In the genomic region with DNA sequence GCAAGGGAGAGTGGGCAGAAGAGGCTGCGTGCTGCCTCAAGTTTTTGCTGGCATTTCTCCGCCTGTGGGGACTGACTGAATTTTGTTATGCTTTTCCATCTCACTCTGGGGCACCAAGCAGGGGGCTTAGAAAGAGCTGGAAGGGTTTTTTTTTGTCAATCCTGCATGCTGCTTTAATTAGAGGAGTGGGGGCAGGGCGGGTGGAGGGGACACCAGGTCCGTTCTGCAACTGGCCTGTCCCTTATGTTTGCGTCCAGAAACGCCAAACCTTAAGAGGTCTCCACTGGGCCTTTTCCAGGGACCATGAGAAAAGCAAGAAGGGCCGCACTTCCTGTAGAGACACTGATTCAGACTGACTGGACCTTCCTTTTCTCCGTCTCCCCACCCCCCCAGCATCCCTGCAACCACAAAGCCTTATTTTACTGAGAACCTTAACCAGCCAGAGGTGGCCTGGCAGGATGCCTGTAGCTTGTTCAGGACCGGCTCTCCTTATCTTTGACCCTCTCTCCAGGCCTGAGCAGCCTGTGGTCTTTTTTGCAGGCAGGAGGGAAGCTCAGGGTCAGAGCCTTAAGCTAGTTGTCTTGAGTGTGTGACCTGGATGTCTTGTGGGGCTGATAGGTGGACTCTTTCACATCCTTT, we compare ENCODE assay signal across 8 mouse cellular contexts. TPM values are rescaled to one million over a fixed set of nuclear protein-coding genes. Genes with fewer than 3 reads are reported as not detected.
A peak's percentile ranks its signal among the peaks of the same experiment; 100 is the strongest.
DNase-seq lines count a peak whose midpoint lies in the region; ATAC-seq lines count a peak whose summit lies in the region.

No protein-coding gene starts in this region.

- DNase-seq in kidney, adult 8-10 months: no peak
- peak; percentile 56 for DNase-seq in embryonic facial prominence, embryonic 11.5 days (ENCODE audit: low spot score)
- DNase-seq in hindbrain, embryonic 11.5 days (ENCODE audit: low spot score): no peak
- no peak for DNase-seq in midbrain, embryonic 10.5 days (ENCODE audit: low spot score)
- DNase-seq in right cerebral cortex, postnatal 4 days: no peak
- DNase-seq in frontal cortex, postnatal 10 days (ENCODE audit: low spot score in 2 of 2): no peak
- no peak for DNase-seq in frontal cortex, postnatal 25 days (ENCODE audit: low spot score in 2 of 2)

- H3K4me1 ChIP-seq in kidney, embryonic 14.5 days (ENCODE audit: control insufficient read depth, insufficient read depth, low read length): peaks cover 40% of the 10 kb centered on the region
- peaks cover 18% of the 10 kb centered on the region for H3K4me1 ChIP-seq in embryonic facial prominence, embryonic 11.5 days (ENCODE audit: control insufficient read depth, insufficient read depth, low read length)
- H3K4me1 ChIP-seq in hindbrain, embryonic 11.5 days (replicated peaks; ENCODE audit: control insufficient read depth, insufficient read depth, low read length): peaks cover 25% of the 10 kb centered on the region
- peaks cover 68% of the 10 kb centered on the region for H3K4me1 ChIP-seq in midbrain, embryonic 10.5 days

- H3K9ac ChIP-seq in kidney, embryonic 14.5 days (ENCODE audit: low read depth, low read length): peak overlapping the region; percentile 99
- peak overlapping the region; percentile 100 for H3K9ac ChIP-seq in embryonic facial prominence, embryonic 11.5 days (replicated peaks; ENCODE audit: low read length)
- H3K9ac ChIP-seq in hindbrain, embryonic 11.5 days (ENCODE audit: low read depth, low read length): peak overlapping the region; percentile 100

- peaks cover 46% of the 10 kb centered on the region for H3K36me3 ChIP-seq in kidney, embryonic 14.5 days (ENCODE audit: control insufficient read depth, insufficient read depth, low read length)
- peaks cover 19% of the 10 kb centered on the region for H3K36me3 ChIP-seq in embryonic facial prominence, embryonic 11.5 days (replicated peaks; ENCODE audit: control insufficient read depth, insufficient read depth, low read depth, low read length)
- H3K36me3 ChIP-seq in hindbrain, embryonic 11.5 days (ENCODE audit: control insufficient read depth, insufficient read depth, low read length): peaks cover 14% of the 10 kb centered on the region
- H3K36me3 ChIP-seq in midbrain, embryonic 10.5 days: peaks cover 57% of the 10 kb centered on the region

- no peaks in the 10 kb centered on the region for H3K27me3 ChIP-seq in kidney, embryonic 14.5 days (ENCODE audit: control insufficient read depth, insufficient read depth, low read length)
- H3K27me3 ChIP-seq in embryonic facial prominence, embryonic 11.5 days (ENCODE audit: control insufficient read depth, insufficient read depth, low read length): no peaks in the 10 kb centered on the region
- H3K27me3 ChIP-seq in hindbrain, embryonic 11.5 days (ENCODE audit: control insufficient read depth, insufficient read depth, low read length): no peaks in the 10 kb centered on the region
- no peaks in the 10 kb centered on the region for H3K27me3 ChIP-seq in midbrain, embryonic 10.5 days (ENCODE audit: low read depth, poor library complexity, severe bottlenecking)

- ATAC-seq in kidney, embryonic 14.5 days (ENCODE audit: low FRiP score, low TSS enrichment): no peak
- no peak for ATAC-seq in embryonic facial prominence, embryonic 11.5 days (replicated peaks; ENCODE audit: insufficient number of reproducible peaks, low FRiP score, low TSS enrichment, low read depth)
- ATAC-seq in hindbrain, embryonic 11.5 days (ENCODE audit: low FRiP score): no peak

- H3K4me2 ChIP-seq in kidney, embryonic 14.5 days (replicated peaks; ENCODE audit: low read depth, low read length): peak overlapping the region; percentile 94
- peak overlapping the region; percentile 74 for H3K4me2 ChIP-seq in embryonic facial prominence, embryonic 11.5 days (ENCODE audit: low read depth, low read length)
- H3K4me2 ChIP-seq in hindbrain, embryonic 11.5 days (replicated peaks; ENCODE audit: low read depth, low read length): peak overlapping the region; percentile 80

- WGBS in kidney, embryonic 14.5 days: 29% methylated on average over 9 of the region's 9 CpGs
- WGBS in embryonic facial prominence, embryonic 11.5 days: 3% methylated on average over 9 of the region's 9 CpGs
- WGBS in hindbrain, embryonic 11.5 days: 17% methylated on average over 9 of the region's 9 CpGs
- 27% methylated on average over 9 of the region's 9 CpGs for WGBS in midbrain, embryonic 10.5 days

- peak overlapping the region; percentile 92 for H3K4me3 ChIP-seq in kidney, embryonic 14.5 days (ENCODE audit: low read length)
- H3K4me3 ChIP-seq in embryonic facial prominence, embryonic 11.5 days (ENCODE audit: low read depth, low read length): peak overlapping the region; percentile 100
- H3K4me3 ChIP-seq in hindbrain, embryonic 11.5 days (ENCODE audit: low read depth, low read length): peak overlapping the region; percentile 100
- H3K4me3 ChIP-seq in midbrain, embryonic 10.5 days: peak overlapping the region; percentile 90

- no peaks in the 10 kb centered on the region for H3K9me3 ChIP-seq in kidney, embryonic 14.5 days (ENCODE audit: control insufficient read depth, low read length)
- no peaks in the 10 kb centered on the region for H3K9me3 ChIP-seq in embryonic facial prominence, embryonic 11.5 days (replicated peaks; ENCODE audit: control insufficient read depth, low read length)
- H3K9me3 ChIP-seq in hindbrain, embryonic 11.5 days (ENCODE audit: control insufficient read depth, low read length): no peaks in the 10 kb centered on the region
- no peaks in the 10 kb centered on the region for H3K9me3 ChIP-seq in midbrain, embryonic 10.5 days (replicated peaks)

- H3K27ac ChIP-seq in kidney, embryonic 14.5 days (ENCODE audit: low read depth, low read length): no peak overlapping the region
- 0 out of 2 replicates have a peak overlapping the region, but pooled peaks have one; percentile 47 for H3K27ac ChIP-seq in embryonic facial prominence, embryonic 11.5 days (replicated peaks; ENCODE audit: low read depth, low read length)
- H3K27ac ChIP-seq in hindbrain, embryonic 11.5 days (ENCODE audit: low read depth, low read length): 0 out of 2 replicates have a peak overlapping the region, but pooled peaks have one; percentile 99
- H3K27ac ChIP-seq in midbrain, embryonic 10.5 days (replicated peaks): peak overlapping the region; percentile 99

RNA-seq across cellular contexts. Expression of a gene that starts 3.0 kb away (rescaled TPM):
- 81.5 and 118 TPM in 2 replicates for polyA plus RNA-seq in kidney, embryonic 14.5 days (2014; fragmentation: Nextera tagmentation; extraction: Ambion mirVana)
- polyA plus RNA-seq in embryonic facial prominence, embryonic 11.5 days (2014; fragmentation: Nextera tagmentation; extraction: Ambion mirVana): 129 and 138 TPM in 2 replicates
- polyA plus RNA-seq in hindbrain, embryonic 11.5 days (2014; fragmentation: Nextera tagmentation; extraction: Ambion mirVana): 141 and 159 TPM in 2 replicates
- 119 and 136 TPM in 2 replicates for polyA plus RNA-seq in midbrain, embryonic 10.5 days (2016; fragmentation: Nextera tagmentation; extraction: Ambion mirVana)
